Mouse (Mus musculus): ENCODE results near the gene Smpdl3a. TPM values are rescaled to one million over a fixed set of nuclear protein-coding genes. Genes with fewer than 3 reads are reported as not detected.

The Smpdl3a gene
- polyA plus RNA-seq, 1 experiment = 167 TPM

- 35% methylated on average over 8 of the region's 8 CpGs for WGBS
- peak; percentile 29 for DNase-seq
- TF ChIP-seq CTCF (IDR thresholded peaks at IDR 0.05; ENCODE audit: insufficient read depth, low read length) (peak; percentile 73), POLR2A (IDR thresholded peaks at IDR 0.05; ENCODE audit: borderline replicate concordance, extremely low read depth, low read depth, low read length) (no peak)
- no peaks in the 10 kb centered on the region for H3K4me1 ChIP-seq (ENCODE audit: control insufficient read depth, insufficient read depth, low read length)
- no peak overlapping the region for H3K4me3 ChIP-seq (replicated peaks; ENCODE audit: extremely low read depth, low read depth, low read length)
These were observed 47.7 kb downstream of the Smpdl3a start for GRCm38 (mm10) chr10:57841638-57842509.

GRCm38 (mm10) chr10:57847916-57848682, 54.0 kb downstream of the Smpdl3a start:
- DNase-seq = no peak
- Histone ChIP-seq H3K4me3 (replicated peaks; ENCODE audit: extremely low read depth, low read depth, low read length) (no peak overlapping the region), H3K4me1 (ENCODE audit: control insufficient read depth, insufficient read depth, low read length) (no peaks in the 10 kb centered on the region)
- WGBS = 52% methylated on average over 6 of the region's 6 CpGs
- TF ChIP-seq CTCF (IDR thresholded peaks at IDR 0.05; ENCODE audit: insufficient read depth, low read length) (no peak), POLR2A (IDR thresholded peaks at IDR 0.05; ENCODE audit: borderline replicate concordance, extremely low read depth, low read depth, low read length) (no peak)

Other genes starting within 250 kb of the Smpdl3a start
- gene Pkib, start 162.4 kb upstream of the Smpdl3a start, polyA plus RNA-seq (2012; rRNA removed) = 2.1 TPM in 2 replicates
- 0.26 TPM in 1 of 2 replicates, not detected in the other for gene Fabp7, start 9.5 kb upstream of the Smpdl3a start, polyA plus RNA-seq (2012; rRNA removed)